Mouse (Mus musculus) telencephalon, adult 2 months (tissue): ENCODE data around the gene Fyn.

Source experiments
- DNase-seq: peaks from one replicate; pipeline ENCODE4 v3.0.0-alpha.2; 2011; ENCODE audit warnings: low read depth, low spot score

Gene Fyn

DNA sequence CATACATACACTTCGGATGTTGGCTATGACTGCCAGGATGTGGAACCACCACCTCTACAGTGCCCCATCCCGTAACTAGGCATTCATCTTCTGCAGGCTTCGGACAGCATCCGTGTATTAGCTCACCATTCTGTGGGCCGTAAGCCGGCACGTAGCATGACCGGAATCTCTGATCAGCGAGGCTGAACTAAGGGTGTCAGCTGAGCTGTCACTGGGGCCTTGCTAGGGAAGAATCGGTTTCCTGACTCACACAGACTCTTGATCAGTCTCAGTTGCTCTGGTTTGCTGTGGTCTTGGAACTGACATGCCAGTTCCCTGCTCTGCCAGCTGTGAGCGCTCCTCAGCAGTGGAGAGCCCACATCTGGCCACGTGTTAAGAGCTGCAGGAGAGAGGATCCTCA is 137.7 kb downstream of the Fyn start:
- DNase-seq, result no peak

DNA sequence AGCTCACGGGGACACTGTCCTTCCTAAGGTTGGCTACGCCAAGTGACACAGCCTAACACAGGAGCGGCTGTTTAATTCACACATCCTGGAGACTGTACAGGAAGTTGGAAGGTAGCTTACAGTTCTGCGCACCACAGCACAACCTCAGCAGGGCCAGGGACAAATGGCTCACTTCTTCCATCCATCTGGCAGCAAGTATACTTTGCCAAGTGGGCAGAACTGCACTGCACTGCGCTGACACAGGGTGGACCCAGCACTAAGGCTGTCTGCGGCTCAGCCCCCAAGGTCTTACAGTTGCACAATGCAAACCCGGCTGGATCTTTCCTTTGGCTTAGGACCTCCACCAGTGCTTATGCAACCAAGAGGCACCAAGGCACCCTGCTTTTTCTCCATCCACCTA is 138.2 kb downstream of the Fyn start:
- no peak for DNase-seq

DNA sequence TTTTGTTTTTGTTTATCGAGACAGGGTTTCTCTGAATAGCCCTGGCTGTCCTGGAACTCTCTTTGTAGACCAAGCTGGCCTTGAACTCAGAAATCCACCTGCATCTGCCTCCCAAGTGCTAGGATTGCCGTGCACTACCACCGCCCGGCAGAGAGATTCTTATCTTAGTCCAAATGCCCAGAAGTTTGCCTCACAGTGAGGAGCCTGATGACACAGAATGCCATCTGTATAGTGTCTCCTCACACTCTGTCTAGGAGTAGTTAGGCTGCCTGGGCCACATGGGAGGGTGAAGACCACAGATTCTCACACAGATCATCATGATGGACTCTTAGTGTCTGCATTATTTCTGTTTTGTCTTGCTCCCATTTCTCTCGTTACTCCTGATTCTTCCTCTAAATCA is 140.1 kb downstream of the Fyn start:
- no peak for DNase-seq

DNA sequence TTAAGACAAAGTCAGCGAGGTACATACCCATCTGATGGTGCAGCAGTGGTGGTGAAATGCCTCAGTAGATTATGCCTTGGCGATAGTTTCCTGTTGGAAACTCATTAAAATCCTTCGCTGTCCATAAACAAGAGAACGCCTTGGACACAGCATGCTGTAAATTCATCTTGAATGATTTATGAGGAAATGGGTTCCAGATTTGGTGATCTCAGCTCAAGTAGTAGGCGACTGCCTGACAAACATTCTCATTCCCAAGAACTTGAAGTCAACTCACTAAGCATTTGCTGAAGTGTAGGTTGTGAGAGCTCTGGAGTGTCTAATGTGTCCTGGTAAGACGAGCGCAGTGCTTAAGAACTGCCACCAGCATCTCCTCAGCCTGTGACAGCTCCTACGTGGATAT is 141.3 kb downstream of the Fyn start:
- no peak for DNase-seq

DNA sequence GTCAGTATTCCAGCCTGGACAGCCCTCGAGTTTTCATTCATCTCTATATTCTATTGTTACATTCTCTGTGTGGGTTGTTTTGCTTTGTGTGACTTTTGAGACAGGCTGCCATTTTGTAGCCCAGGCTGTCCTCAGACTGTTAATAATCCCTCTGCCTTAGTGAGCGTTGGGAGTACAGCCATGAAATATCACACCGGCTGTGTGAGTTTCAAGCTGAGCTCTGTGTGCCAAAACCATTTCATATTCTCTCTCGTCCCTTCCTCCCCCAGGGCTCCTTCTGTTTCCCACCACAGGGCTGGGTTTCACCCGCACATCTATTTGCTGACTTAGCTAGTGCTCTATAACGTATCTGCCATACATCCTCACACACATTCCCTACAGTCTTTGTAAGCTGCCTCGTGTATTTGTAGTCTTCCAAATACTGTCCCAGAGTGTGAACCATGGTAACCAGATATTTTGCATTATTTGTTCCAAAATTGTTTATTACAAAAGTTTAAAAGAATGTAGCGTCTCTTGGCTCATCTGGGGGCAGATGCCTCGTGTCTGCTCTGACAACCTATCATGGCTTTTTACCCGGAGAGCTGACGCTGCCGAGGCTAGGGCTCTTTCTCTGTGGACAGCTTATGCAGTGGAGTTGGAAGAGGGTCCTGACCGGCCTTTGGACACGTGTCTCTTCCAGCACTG is 144.1 kb downstream of the Fyn start:
- peak; percentile 51 for DNase-seq

DNA sequence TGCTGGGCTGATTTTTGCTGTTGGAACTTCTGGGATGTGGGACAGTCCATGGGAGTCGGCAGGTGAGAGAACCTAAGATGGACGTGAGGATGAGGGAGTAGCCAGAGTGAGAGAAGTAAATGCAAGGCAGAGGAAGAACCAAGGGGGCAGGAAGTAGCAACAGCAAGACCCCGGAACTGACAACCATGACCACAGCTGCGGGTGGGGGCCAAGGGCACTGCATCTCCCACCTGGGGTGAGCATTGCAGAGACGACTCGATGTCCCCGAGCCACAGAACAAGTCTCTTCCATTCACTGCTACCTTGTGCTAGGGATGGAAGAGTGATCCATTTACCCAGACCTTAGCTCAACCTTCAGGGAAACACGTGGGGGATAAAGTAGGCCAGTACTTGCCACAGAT is 146.3 kb downstream of the Fyn start:
- DNase-seq, result no peak

DNA sequence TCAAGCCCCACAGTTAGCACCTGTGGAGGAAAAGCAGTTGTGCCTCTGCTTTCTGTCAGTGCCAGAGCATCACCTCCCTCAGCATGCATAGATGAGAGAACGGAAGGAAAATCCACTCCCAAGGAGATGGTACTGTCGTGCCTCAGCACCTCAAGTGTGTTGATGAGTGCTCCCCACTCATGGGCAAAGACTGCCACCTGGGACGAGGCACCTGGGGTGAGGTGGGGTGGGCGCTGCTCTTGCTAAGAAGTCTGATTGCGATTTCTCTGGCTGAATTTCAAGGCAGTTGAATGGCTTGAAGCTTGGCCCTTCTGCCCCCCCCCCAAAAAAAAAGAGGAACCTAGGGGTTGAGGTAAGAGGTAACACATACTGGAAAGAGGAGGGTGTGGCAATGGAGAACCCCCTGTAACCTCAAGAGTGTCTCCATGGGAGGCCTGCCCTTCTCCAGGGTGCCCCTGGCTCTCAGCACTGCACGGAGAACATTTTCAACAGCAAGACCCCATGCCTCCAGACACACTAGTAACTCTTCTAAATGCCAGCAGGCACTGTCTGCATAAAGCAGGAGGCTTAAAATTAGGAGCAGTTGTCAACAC is 148.0 kb downstream of the Fyn start:
- DNase-seq, result no peak

DNA sequence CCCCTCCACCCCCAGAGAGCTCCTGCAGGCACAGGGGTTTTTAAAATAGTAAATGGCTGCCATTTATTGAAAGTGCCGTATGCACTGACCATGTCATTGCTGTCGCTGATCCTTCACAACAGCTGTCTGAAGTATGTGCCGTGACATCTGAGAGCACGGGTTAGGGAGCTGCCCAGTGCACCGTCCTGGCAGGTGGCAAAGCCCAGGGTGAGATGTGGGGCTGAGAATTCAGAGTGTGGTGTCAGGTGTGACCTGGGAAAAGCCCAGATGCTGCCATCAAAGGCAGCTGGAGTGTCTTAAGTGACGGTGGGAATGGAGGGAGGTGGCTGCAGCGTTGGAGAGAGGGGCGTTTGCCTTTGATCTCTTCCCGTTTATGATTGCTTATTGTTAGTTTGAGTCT is 148.7 kb downstream of the Fyn start:
- no peak for DNase-seq

DNA sequence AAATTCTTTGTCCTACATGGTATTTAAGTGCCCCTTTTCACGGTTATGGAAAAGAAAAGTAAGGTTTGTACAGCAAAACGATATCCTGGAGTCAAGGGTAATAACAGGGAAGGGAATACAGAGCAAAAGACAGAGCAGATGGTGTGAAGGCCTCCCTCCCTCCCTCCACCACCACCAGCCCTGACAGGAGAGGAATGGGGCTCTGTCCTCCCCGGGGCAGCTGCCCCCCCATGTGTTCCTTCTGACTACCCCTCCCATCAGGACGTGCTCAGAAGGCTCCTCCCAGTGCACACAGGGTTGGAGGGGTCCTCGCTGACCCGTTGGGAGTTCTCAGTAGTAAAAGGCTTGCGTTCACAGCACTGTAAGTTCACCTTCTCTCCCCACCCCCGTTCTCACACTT is 149.6 kb downstream of the Fyn start:
- no peak for DNase-seq

DNA sequence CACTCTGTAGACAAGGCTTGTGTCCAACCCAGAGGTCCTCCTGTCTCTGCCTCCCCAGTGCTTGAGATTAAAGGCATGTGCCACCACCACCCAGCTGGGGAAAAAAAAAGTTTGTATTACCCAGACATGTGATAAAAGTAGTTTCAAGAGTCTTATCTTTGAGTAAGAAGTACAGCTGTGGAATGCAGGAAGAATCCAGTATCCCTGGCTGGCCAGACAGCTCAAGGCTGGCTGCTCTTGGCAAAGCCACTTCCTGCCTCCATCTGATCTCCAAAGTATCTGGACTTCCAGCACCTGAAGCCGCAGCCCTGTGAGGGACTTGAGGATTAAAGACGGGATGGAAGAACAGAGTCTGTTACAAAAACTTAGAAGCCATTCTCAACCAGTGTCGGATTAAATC is 150.2 kb downstream of the Fyn start:
- no peak for DNase-seq

DNA sequence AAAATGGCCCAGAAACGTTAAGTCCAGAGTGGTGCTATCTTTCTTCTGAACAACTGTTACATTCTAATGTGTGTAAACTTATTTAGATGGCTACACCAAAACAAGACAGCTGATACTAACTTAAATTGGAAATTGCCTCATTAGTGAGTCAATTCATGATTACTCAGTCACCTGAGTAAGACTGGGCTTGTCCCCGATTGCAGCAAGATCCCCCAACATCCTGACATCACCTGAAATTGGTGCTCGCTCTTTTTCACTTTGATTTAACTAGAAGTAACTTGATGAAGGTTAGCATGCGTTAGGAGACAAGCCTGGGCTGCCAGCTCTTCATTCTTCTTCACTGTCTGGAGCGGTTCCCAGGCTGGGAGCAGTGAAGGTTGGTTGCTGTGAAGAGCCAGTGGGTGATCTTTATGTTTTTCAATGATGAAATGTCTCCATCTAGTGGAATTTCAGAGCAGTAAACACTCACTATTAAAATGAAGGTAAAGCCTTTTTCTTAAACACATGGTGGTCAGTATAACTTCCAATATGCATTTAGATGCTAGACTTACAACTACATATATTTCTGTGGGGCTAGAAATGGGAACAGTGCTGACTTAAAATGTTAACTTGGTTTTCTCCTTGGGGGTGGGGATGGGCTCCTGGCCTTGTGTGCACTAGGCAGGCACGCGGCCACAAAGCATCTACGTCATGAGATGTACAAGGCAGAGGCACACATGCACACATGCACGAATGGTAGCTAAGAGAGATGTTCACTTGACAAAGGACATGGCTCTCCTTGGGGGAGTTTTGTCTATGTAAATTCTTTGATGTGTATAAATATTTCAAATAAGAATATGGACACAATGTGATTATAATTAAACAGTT is 151.7 kb downstream of the Fyn start:
- DNase-seq, result peak; percentile 81

DNA sequence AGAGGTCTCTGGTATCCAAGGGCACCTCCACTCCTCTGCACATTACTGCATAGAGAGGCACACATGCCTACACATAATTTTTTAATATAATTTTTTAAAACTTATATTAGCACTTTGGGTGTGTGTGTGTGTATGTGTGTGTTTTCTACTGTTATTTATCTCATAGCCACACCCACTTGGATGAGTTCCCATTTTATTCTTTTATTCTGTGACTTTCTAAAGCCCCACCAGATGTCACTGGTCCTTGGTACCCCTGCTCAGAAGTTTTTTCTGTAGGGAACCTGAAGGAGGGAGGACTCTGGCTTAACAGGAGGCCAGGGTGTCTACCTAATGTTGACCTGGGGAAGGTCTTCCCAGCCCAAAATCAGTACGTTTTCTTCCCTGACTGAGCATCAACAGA is 152.7 kb downstream of the Fyn start:
- DNase-seq, result no peak

DNA sequence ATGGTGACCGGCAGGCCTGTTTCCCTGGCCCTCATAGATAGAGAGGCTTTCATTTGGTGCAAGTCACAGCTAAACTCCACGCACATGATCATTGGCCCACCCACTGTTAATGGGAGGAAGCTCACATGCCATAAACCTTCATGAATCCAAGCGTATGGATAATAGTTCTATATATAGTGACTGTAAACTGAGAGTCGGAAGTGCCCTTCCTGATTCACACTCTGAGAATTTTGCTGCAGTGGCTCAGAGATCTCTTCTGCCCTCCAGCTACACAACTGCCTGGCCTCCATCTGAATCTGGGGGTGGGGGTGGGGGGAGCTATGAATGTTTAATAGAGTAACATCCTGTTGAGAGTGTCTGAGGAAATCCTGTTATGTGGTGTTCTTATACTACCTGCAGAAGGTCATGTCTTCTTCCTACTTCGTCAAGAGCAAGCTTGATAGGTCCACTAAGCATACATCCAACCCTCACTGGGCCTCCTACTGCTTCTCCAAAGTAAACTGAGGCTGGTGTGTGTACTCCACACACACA is 153.3 kb downstream of the Fyn start:
- DNase-seq, result no peak

DNA sequence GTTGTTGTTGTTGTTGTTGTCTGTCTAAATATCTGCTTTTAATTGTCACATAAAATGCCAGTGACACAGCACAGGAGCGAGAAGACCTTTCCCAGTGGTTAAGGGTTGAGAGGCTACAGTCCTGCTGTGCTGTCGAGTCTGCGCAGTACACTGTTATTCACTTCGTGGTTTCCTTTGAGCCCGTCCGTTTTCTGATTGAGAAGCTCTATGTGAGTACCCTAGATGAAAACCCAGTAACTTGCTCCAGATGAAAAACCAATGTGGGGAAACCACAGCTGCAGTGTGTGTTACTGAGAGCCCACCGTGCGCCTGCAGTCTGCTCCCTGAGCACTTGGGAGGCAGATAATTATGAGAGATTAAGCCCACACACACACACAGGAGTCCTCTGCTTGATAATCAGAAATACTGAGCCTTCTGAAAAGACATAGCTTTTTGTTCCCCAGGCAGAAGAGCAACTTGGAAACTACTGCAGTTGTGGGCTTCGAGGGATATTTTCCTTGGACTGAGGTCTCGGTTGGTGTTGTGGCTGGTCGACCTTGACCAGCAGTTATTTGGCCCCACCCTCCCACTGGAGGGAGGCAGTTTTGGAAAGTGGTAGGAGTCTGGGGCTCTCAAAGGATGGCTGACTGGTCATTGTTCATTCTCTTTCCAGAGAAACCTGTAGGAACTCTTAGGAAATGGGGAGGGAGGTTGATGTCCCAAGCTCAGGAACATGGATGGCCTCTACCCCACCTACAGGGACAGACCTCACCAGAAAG is 154.4 kb downstream of the Fyn start:
- DNase-seq, result no peak

DNA sequence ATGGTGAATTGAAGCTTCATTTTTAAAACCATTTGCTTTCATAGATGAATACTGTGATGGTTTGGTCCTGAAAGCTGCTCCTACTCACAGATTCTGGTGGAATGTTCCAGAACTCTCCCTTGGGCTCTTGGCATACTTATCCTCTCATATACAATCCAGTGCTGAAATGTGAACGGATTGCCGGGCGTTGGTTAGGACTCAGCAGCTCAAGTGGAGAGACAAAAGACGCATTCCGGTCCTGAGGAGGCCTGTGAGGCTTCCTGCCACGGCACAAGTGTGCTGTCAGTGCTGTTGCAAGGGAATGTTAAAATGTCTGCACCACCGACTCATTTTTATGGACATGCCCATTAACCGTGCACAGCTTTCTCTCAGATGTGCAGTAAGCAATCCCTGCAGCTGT is 155.7 kb downstream of the Fyn start:
- no peak for DNase-seq

DNA sequence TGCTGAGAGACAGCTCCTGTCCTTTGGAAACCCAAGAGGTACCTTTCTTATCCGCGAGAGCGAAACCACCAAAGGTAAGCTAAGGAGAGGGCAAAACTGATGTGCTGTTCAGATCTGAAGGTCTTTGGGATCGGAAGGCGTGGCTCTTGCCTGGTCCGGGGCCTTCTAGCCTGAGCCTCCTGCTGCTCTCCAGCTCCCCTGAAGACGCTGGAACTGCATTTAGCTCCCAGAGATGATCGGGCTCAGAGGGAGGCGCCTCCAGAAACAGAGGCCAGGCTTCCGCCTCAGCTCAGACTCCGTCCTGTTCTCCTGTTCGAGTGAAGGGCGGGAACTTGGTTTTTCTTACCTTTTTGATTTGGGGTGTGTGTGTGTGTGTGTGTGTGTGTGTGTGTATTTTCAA is 156.8 kb downstream of the Fyn start:
- no peak for DNase-seq

DNA sequence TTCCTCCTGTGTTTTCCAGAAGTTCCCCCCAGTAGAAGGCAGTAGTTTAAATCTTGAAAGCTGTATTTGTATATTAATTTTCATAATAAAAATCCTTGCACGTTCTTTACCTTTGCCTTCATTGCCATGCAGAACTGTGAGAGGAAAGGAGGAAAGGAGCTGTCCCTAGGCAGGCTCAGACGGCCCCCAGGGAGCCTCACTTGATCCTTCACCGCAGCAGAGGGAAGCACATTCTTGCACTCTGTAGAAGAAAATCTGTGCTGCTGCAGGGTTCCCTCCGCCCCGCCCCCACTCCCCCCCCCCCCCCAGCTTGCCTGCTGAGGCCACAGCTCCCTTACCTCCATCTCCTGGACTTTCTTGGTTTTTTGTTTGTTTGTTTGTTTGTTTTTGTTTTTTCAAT is 158.5 kb downstream of the Fyn start:
- no peak for DNase-seq

DNA sequence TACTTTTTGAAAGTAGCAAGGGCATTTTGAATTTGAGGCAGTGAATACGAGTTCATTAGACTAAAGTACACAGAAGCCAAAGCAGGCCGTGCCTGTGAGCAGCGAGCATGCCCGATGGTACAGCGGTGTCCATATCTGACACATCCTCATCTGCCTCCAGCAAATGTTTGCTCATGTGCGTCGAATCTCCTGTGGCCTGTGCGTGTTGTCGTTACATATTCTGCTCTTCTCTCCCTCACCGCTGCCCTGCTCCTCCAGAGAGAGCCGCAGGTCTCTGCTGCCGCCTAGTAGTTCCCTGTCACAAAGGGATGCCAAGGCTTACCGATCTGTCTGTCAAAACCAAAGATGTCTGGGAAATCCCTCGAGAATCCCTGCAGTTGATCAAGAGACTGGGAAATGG is 160.5 kb downstream of the Fyn start:
- DNase-seq, result no peak

DNA sequence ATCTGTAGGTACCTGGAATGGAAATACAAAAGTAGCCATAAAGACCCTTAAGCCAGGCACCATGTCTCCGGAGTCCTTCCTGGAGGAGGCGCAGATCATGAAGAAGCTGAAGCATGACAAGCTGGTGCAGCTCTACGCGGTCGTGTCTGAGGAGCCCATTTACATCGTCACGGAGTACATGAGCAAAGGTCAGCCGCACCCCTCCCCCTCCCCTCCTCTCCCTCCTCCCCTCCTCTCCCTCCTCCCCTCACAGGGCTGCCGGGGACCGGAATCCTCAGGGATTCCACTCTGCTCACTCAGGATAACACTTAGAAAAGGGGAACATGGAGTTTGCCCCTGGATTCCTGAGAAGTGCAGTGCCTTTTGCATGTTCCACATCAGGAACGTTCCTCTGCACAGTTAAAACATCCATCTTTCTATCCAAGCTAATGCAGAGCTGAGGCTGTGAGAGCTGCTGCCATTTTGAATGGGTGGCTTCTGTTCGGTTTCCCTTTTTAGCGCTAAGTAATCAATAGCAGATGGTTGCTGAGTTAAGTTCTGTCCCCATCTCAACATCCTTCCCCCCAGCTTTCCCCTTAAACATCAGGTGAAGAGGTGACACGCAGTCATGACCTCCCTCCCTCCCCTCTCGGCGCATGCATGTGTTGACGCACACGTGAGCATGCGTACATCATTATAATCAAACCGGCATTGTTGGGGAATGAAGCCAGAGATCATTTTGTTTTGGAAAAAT is 163.5 kb downstream of the Fyn start:
- no peak for DNase-seq

DNA sequence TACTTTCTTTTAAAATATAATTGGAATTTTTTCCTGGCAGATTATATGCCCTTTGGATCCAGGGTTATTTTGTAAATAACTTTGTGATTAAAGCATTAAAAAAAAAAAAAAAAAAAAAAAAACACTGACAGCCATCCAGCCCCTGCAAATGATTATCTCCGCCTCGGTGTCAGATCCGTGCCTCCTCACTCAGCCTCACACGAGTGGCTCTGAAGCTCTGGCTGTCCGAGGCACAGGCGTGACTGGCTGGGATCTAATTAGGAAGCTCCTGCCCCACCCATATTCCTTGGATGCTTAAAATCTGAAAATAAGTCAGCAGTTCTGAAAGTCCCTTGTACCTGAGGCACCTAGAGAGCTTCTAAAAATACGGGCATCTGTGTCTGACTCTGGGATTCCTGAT is 164.2 kb downstream of the Fyn start:
- DNase-seq, result no peak

DNA sequence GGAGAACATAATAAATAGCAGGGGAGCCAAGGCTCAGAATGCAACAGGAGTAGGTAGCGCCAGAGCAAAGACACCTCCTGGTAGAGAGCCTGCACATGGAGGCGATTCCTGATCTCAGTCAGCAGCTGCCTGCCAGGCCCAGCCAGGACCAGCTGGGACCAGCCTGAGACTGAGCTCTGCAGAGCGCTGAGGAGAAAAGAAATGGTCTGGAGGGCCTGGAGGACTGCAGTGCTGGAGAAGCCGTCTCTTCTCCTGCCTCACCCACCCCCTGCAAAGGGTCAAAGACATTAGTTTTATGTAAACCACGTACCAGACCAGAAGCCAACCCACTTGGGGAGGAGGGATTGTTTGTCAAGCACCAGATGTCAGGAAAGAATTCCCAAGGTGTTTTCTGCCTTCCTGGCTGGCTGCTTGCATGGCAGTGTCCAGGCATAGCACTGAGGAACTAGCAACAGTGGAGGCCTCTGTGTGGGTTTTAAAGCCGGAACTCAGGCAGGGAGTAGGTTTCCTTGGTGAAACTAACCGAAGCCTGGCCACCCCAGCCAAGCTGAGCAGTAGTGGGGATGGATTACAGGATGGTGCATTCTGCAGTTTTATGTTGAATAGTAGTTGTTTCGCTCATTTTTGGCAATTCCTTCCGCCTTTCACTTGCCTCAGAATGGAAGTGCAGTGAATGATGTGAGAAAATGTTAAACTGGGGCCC is 165.8 kb downstream of the Fyn start:
- DNase-seq, result no peak
